Mouse (Mus musculus): ENCODE data around the gene Gm21119.
"Not testable (repeated sequence)": the region's sequence is repeated elsewhere in the genome, so short reads cannot be mapped to it uniquely, and the experiment has no call there.

GRCm38 (mm10) chr8:20566753-20567152, 48.0 kb upstream of the Gm21119 start:
- TF ChIP-seq POLR2A (IDR thresholded peaks at IDR 0.05; ENCODE audit: low read depth, low read length); CTCF (conservative IDR thresholded peaks at IDR 0.05; ENCODE audit: insufficient read depth, insufficient read length, low read depth, low read length): not testable (repeated sequence)

Data from kidney, adult 2 months (tissue).